Mouse (Mus musculus): ENCODE measurements around the gene 1110008L16Rik. TPM values are rescaled to one million over a fixed set of nuclear protein-coding genes. Genes with fewer than 3 reads are reported as not detected.

1110008L16Rik gene
- polyA plus RNA-seq, 1 experiment from 2014 or later, result 17.1 TPM

GRCm38 (mm10) chr12:55385931-55386330 lies 86.6 kb downstream of the 1110008L16Rik start:
- H3K27ac ChIP-seq (ENCODE audit: low read depth), result no peak overlapping the region
- no peak for DNase-seq
- H3K9me3 ChIP-seq (ENCODE audit: low read depth, low read length), result no peaks in the 10 kb centered on the region
- ATAC-seq (ENCODE audit: insufficient read depth), result no peak
- no peak overlapping the region for H3K4me2 ChIP-seq
- 69% methylated on average over 6 of the region's 6 CpGs for WGBS
- no peak overlapping the region for H3K9ac ChIP-seq
- H3K27me3 ChIP-seq (ENCODE audit: insufficient read depth, low read length), result no peaks in the 10 kb centered on the region
- no peak overlapping the region for H3K4me3 ChIP-seq (ENCODE audit: low read depth, low read length)
- H3K4me1 ChIP-seq (ENCODE audit: insufficient read depth), result 0 out of 2 replicates have a peak, but pooled peaks cover 3% of the 10 kb centered on the region
- no peak for TF ChIP-seq CTCF (IDR thresholded peaks at IDR 0.05; ENCODE audit: low read depth)
- H3K36me3 ChIP-seq (ENCODE audit: insufficient read depth), result no peaks in the 10 kb centered on the region

DNA sequence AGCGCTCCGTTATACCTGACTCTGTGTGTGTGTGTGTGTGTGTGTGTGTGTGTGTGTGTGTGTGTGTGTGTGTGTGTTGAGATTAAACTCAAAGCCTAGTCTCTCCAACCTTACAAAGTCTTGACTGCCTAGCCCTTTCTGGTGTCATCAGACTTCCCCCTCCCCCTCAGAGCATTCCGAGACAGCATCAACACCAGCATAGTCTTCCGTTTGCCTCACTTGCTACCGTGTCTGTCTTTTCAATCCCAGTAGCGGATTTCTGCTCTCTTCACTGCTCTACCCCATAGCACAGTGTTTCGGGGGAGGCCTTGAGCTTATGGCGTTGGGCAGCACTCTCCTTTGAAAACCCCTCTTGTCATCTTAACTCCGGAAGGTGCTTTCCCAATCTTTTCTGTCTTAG lies 87.1 kb downstream of the 1110008L16Rik start:
- no peaks in the 10 kb centered on the region for H3K9me3 ChIP-seq (ENCODE audit: low read depth, low read length)
- no peak overlapping the region for H3K9ac ChIP-seq
- no peak overlapping the region for H3K4me2 ChIP-seq
- 0 out of 2 replicates have a peak, but pooled peaks cover 3% of the 10 kb centered on the region for H3K4me1 ChIP-seq (ENCODE audit: insufficient read depth)
- ATAC-seq (ENCODE audit: insufficient read depth) (no peak), DNase-seq (no peak)
- no peak for TF ChIP-seq CTCF (IDR thresholded peaks at IDR 0.05; ENCODE audit: low read depth)
- H3K4me3 ChIP-seq (ENCODE audit: low read depth, low read length), result no peak overlapping the region
- H3K36me3 ChIP-seq (ENCODE audit: insufficient read depth), result no peaks in the 10 kb centered on the region
- no peak overlapping the region; the same call in 1 of the 2 replicates for H3K27ac ChIP-seq (ENCODE audit: low read depth)
- WGBS, result 65% methylated on average over 9 of the region's 9 CpGs
- no peaks in the 10 kb centered on the region for H3K27me3 ChIP-seq (ENCODE audit: insufficient read depth, low read length)

- no peaks in the 10 kb centered on the region for H3K36me3 ChIP-seq (ENCODE audit: insufficient read depth)
- 0 out of 2 replicates have a peak, but pooled peaks cover 3% of the 10 kb centered on the region for H3K4me1 ChIP-seq (ENCODE audit: insufficient read depth)
- DNase-seq, result no peak
- H3K4me3 ChIP-seq (ENCODE audit: low read depth, low read length), result no peak overlapping the region
- no peak overlapping the region for H3K27ac ChIP-seq (ENCODE audit: low read depth)
- no peak overlapping the region for H3K4me2 ChIP-seq
- no peaks in the 10 kb centered on the region for H3K27me3 ChIP-seq (ENCODE audit: insufficient read depth, low read length)
- TF ChIP-seq CTCF (IDR thresholded peaks at IDR 0.05; ENCODE audit: low read depth), result no peak
- 49% methylated on average over 7 of the region's 7 CpGs for WGBS
- ATAC-seq (ENCODE audit: insufficient read depth), result 0 out of 2 replicates have a peak, but pooled peaks have one; percentile 19
- no peak overlapping the region for H3K9ac ChIP-seq
- H3K9me3 ChIP-seq (ENCODE audit: low read depth, low read length), result no peaks in the 10 kb centered on the region
Measured at GRCm38 (mm10) chr12:55387083-55387787, 87.9 kb downstream of the 1110008L16Rik start.

DNA sequence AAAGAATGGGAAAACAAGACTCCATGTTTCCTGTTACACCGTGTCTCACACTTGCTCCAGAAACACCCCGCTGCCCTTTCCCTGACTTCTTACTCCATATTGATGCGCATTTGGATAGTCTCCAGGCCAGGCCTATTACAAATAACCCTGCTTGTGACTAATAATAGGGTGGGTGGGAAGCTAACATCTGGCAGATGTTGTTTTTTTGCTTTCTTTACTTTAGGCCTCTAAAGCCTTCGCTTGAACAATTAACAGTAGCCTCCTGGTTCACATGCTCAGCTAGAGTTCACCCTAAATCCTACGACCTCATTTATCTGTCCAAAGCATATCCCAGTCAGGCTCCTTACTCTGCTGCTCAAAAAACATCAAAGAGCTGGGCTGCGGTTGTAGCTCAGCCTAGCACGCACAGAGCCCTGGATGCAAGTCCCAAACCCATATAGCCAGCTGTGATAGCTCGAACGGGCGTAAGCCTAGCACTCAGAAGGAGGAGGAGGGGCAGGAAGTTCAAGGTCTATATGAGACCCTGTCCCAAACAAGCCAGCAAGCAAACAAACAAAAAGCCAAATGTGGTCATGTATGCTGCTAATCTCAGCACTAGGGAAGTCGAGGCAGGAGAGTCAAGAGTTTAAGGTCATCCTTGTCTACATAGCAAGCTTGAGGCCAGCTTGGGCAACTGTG lies 88.5 kb downstream of the 1110008L16Rik start:
- no peaks in the 10 kb centered on the region for H3K36me3 ChIP-seq (ENCODE audit: insufficient read depth)
- peak; percentile 76 for ATAC-seq (ENCODE audit: insufficient read depth)
- no peak for TF ChIP-seq CTCF (IDR thresholded peaks at IDR 0.05; ENCODE audit: low read depth)
- H3K4me1 ChIP-seq (ENCODE audit: insufficient read depth), result 0 out of 2 replicates have a peak, but pooled peaks cover 3% of the 10 kb centered on the region
- WGBS, result 40% methylated on average over 11 of the region's 11 CpGs
- H3K9me3 ChIP-seq (ENCODE audit: low read depth, low read length), result no peaks in the 10 kb centered on the region
- H3K4me3 ChIP-seq (ENCODE audit: low read depth, low read length), result no peak overlapping the region
- no peak overlapping the region for H3K4me2 ChIP-seq
- DNase-seq, result peak; percentile 70
- H3K27me3 ChIP-seq (ENCODE audit: insufficient read depth, low read length), result no peaks in the 10 kb centered on the region
- H3K9ac ChIP-seq, result no peak overlapping the region
- peak overlapping the region; percentile 48; the same call in 1 of the 2 replicates for H3K27ac ChIP-seq (ENCODE audit: low read depth)

DNA sequence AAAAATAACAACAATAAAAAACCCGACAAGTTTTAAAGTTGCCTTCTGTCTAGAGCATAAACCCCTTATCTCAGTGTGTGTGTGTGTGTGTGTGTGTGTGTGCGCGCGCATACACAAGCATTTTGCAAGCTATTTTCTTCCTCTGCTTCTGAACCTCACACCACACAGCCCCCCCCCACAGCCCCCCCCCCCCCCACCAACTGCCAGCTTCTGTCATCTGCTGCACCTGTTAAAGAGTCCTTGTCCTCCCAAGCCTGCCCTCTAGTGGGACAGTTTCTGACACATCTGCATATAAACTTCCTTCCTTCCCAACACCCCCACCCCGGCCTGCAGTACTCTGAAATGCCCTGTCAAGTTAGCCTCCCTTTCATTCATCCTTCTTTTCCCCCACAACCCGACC lies 89.1 kb downstream of the 1110008L16Rik start:
- no peak overlapping the region for H3K4me3 ChIP-seq (ENCODE audit: low read depth, low read length)
- no peaks in the 10 kb centered on the region for H3K9me3 ChIP-seq (ENCODE audit: low read depth, low read length)
- H3K27ac ChIP-seq (ENCODE audit: low read depth), result no peak overlapping the region
- no peaks in the 10 kb centered on the region for H3K27me3 ChIP-seq (ENCODE audit: insufficient read depth, low read length)
- TF ChIP-seq CTCF (IDR thresholded peaks at IDR 0.05; ENCODE audit: low read depth), result peak; percentile 41
- 0 out of 2 replicates have a peak, but pooled peaks cover 3% of the 10 kb centered on the region for H3K4me1 ChIP-seq (ENCODE audit: insufficient read depth)
- no peak overlapping the region for H3K9ac ChIP-seq
- H3K4me2 ChIP-seq, result no peak overlapping the region
- 61% methylated on average over 6 of the region's 6 CpGs for WGBS
- DNase-seq (peak; percentile 64), ATAC-seq (ENCODE audit: insufficient read depth) (peak; percentile 2; the same call in 1 of the 2 replicates)
- H3K36me3 ChIP-seq (ENCODE audit: insufficient read depth), result no peaks in the 10 kb centered on the region

GRCm38 (mm10) chr12:55389132-55390081 lies 90.0 kb downstream of the 1110008L16Rik start:
- no peaks in the 10 kb centered on the region for H3K36me3 ChIP-seq (ENCODE audit: insufficient read depth)
- WGBS, result 48% methylated on average over 17 of the region's 17 CpGs
- TF ChIP-seq CTCF (IDR thresholded peaks at IDR 0.05; ENCODE audit: low read depth), result no peak
- peak; percentile 46 for DNase-seq
- no peaks in the 10 kb centered on the region for H3K27me3 ChIP-seq (ENCODE audit: insufficient read depth, low read length)
- H3K4me2 ChIP-seq, result no peak overlapping the region
- ATAC-seq (ENCODE audit: insufficient read depth), result peak; percentile 26
- no peaks in the 10 kb centered on the region for H3K9me3 ChIP-seq (ENCODE audit: low read depth, low read length)
- H3K4me3 ChIP-seq (ENCODE audit: low read depth, low read length), result no peak overlapping the region
- H3K4me1 ChIP-seq (ENCODE audit: insufficient read depth), result 0 out of 2 replicates have a peak, but pooled peaks cover 3% of the 10 kb centered on the region
- H3K9ac ChIP-seq, result no peak overlapping the region
- peak overlapping the region; percentile 63 for H3K27ac ChIP-seq (ENCODE audit: low read depth)
